Mouse (Mus musculus) right cerebral cortex, adult 18-20 months (tissue): Measurements from ENCODE around the gene Tspan8.
"Not testable (repeated sequence)": the region's sequence is repeated elsewhere in the genome, so short reads cannot be mapped to it uniquely, and the experiment has no call there.

Experiments
- DNase-seq: peaks from one replicate; pipeline ENCODE4 v3.0.0; 2022; ENCODE audit warnings: mixed read lengths

Gene Tspan8

GRCm38 (mm10) chr10:115816511-115816910 is at the start of gene Tspan8:
TSS of gene Tspan8 (plus strand) at chr10:115816832.
- no peak for DNase-seq

- no peak for DNase-seq
Measured at GRCm38 (mm10) chr10:115770032-115770431, 46.6 kb upstream of the Tspan8 start.

- DNase-seq, result no peak
Measured at GRCm38 (mm10) chr10:115774451-115774850, 42.2 kb upstream of the Tspan8 start.

GRCm38 (mm10) chr10:115775945-115776905 is 40.4 kb upstream of the Tspan8 start:
- no peak for DNase-seq

- no peak for DNase-seq
Measured at GRCm38 (mm10) chr10:115777366-115777765, 39.3 kb upstream of the Tspan8 start.

GRCm38 (mm10) chr10:115778624-115779023 is 38.0 kb upstream of the Tspan8 start:
- peak; percentile 9 for DNase-seq

GRCm38 (mm10) chr10:115780239-115781016 is 36.2 kb upstream of the Tspan8 start:
- no peak for DNase-seq

GRCm38 (mm10) chr10:115783232-115783631 is 33.4 kb upstream of the Tspan8 start:
- no peak for DNase-seq

- DNase-seq, result no peak
Measured at GRCm38 (mm10) chr10:115790788-115791187, 25.8 kb upstream of the Tspan8 start.

GRCm38 (mm10) chr10:115796072-115796788 is 20.4 kb upstream of the Tspan8 start:
- DNase-seq, result no peak

GRCm38 (mm10) chr10:115801464-115801863 is 15.2 kb upstream of the Tspan8 start:
- DNase-seq, result no peak

GRCm38 (mm10) chr10:115803013-115803412 is 13.6 kb upstream of the Tspan8 start:
- not testable (repeated sequence) for DNase-seq

- no peak for DNase-seq
Measured at GRCm38 (mm10) chr10:115803765-115804164, 12.9 kb upstream of the Tspan8 start.

GRCm38 (mm10) chr10:115805987-115806386 is 10.6 kb upstream of the Tspan8 start:
- no peak for DNase-seq

GRCm38 (mm10) chr10:115809169-115809568 is 7.5 kb upstream of the Tspan8 start:
- DNase-seq, result no peak

GRCm38 (mm10) chr10:115811519-115811918 is 5.1 kb upstream of the Tspan8 start:
- no peak for DNase-seq

GRCm38 (mm10) chr10:115814878-115815277 is 1.8 kb upstream of the Tspan8 start:
- no peak for DNase-seq

- no peak for DNase-seq
Measured at GRCm38 (mm10) chr10:115817056-115817724, 558 bp downstream of the Tspan8 start.

GRCm38 (mm10) chr10:115825289-115825688 is 8.7 kb downstream of the Tspan8 start:
- peak; percentile 22 for DNase-seq

GRCm38 (mm10) chr10:115828872-115829271 is 12.2 kb downstream of the Tspan8 start:
- peak; percentile 3 for DNase-seq

GRCm38 (mm10) chr10:115829696-115830095 is 13.1 kb downstream of the Tspan8 start:
- no peak for DNase-seq

GRCm38 (mm10) chr10:115830726-115831125 is 14.1 kb downstream of the Tspan8 start:
- DNase-seq, result no peak
